Mouse (Mus musculus): ENCODE data around the gene Mcts2.
A peak's percentile ranks its signal among the peaks of the same experiment; 100 is the strongest.

Mcts2 gene

DNA sequence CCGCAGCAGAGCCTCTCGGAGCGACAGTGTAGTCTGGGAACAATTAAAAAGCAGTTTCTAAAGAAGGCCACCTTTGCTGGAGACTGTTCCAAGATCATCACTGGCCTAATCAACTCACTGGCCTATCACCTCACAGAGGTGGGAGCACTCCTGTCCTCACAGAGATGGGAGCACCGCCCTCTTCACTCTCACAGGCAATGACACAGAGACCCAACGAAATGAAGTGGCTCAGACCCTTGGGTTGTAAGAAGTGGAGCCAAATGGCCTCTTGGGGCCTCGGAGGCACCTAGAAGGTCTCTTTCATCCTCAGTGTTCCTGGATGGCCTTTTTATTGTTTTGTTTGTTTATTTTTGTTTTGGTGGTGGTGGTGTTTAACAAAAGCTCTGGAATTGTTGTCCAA, 39.4 kb downstream of the Mcts2 start:
- no peak for DNase-seq (ENCODE audit: low spot score)

DNA sequence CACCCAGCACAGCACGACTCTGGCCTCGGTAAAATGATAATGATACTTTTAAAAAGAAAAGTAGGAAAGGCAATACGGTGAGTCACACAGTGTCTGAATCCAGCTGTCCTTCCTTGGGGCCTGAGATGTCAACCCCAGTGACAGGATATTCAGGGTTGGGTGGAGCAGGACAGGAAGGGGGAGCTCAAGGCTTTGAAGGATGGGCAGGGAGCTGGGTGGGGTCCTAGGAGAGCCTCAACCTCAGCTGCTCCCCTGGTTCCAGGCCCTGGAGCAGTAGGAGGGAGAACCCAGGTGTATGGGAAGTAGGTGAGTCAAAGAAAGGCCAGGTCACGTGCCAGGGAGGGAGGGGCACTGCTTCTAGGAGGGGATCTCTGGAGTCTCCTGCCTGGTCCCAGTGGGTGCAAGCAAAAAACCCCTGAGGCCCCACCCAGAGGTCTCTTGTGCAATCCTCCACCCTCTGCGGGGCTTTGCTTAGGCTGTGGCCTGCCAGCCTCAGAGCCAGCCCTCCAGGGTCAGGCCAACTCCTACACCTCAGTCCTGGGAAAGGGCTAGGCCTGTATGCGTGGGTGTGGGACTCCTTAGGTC, 40.0 kb downstream of the Mcts2 start:
- DNase-seq (ENCODE audit: low spot score), result no peak

DNA sequence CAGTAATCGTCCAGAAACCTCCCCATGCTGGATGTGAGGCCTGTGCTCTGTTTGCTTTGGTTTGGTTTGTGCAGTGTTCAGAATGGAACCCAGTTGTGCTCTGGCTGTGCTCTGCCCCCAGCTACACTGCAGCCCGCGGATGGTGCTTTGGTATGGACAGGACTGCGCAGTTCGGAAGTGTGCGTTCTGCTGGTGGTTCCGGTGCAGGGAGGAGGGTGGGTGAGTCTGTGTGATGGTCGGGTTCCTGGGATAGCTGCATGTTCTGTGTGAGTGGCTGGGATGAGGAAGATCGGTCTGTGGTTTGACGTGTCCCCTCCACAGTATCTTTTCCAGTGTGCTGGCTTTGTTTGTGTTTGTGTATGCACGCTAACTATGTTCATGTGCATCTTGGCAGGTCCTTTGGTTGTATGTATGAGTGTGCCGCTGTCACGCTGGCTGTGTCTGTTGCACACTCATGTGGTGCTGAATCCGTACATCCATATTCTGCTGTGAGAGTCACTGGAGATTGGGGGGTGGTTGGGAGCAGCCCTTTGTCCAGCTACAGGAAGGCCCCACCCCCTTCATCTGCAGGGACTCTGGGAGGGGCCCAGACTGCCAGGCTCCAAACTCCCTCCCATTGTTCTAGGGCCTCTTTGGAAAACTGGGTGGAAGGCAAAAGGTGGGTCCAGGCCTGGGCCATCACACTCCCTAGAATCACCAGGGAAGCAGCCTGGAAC, 41.1 kb downstream of the Mcts2 start:
- DNase-seq (ENCODE audit: low spot score), result no peak

DNA sequence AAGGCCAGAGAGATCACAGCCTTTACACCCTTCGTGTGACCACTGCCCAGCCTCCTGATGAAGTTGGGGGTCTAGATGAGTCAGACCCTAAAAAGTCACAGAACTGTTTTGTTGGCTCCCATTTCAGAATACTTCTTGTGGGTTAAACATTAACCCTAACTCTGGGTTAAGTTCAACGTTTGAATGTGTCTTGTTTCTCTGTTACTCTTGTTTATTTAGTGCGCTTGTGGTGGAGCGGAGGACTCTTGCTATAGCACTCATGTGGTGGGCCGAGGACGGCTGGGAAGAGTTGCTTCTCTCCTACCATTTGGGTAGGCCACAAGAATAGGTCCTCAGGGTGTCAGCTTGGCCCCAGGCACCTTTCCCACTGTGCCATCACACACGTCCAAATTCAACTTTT, 41.8 kb downstream of the Mcts2 start:
- DNase-seq (ENCODE audit: low spot score), result no peak

DNA sequence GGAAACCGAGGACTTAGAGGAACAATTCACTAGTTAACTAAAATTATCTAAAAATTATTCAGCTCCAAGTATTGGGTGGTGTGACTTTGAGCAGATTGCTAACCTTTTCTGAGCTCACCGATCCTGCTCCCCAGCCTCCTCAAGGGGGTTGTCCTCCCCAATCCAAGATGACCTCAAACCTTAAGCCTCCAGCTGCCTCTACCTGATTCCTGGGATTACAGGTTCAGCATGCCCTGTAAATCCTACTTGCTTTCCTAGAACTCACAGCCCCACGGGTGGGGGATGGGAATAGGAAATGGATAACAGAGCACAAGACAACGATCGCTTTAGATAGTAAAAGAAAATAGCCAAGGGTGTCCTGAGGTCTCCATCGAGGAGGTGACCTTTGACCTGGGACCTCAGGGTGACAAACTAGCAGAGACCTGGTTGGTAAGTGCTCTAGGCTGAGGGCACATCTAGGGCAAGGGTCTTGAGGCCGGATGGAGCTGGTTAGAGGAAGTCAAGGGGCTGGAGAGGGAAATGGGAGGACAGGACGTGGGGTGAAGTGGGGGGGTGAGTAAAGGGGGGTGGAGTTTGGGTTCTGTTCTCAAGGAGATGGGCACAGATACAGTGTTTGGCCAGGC, 42.3 kb downstream of the Mcts2 start:
- no peak for DNase-seq (ENCODE audit: low spot score)

DNA sequence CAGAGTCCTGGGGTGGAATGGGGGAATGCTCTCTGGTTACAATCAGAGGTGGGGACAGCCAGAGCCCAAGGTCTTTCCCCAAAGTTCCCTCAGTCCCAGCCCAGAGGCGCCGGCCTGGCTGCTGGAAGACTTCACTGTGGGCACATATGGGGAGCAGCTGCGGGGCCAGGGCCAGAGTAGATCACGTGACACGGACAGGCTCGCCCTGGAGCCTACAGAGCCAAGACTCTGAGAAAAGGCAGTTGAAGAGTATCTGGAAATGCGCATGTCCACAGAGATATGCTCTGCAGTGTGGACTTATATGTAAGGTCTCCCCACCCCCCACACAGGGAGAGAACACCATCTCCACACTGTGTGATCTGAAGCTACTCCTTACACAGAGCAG, 42.8 kb downstream of the Mcts2 start:
- no peak for DNase-seq (ENCODE audit: low spot score)

DNA sequence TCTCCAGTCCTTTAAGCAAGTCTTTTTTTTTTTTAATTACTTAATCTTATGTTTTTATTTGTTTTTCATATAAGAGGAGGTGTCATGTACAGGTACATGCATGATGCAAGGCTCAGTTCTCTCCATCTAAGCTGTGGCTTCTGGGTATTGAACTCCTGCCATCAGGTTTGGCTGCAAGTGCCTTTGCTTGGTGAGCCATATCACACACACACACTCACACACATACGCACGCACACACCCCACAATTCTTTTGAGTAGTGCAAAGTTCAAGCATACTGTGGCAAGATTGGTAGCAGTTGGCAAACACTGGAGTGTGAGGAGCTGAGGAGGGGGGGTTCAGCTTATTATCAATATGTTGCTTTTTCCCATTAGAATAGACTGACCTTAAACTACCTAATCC, 46.4 kb downstream of the Mcts2 start:
- DNase-seq (ENCODE audit: low spot score), result no peak

DNA sequence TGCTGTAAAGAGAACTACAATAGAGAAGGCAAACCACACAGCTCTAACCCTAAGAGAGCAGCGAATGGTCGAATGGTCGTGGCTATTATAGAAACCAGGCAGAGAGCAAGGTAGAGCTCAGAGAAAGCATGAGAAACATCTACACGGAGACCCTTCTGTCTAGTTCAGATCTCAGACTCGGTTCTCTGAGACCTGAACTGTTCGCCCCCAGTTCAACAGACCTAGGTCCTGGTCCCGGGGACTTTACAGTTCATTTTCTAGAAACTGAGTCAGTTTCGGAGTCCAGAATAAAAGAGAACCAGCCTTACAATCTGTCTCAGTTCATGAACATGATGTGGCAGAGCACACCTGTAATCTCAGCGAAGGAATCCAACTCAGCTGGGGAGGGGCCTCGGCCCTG, 47.7 kb downstream of the Mcts2 start:
- DNase-seq (ENCODE audit: low spot score), result no peak

DNA sequence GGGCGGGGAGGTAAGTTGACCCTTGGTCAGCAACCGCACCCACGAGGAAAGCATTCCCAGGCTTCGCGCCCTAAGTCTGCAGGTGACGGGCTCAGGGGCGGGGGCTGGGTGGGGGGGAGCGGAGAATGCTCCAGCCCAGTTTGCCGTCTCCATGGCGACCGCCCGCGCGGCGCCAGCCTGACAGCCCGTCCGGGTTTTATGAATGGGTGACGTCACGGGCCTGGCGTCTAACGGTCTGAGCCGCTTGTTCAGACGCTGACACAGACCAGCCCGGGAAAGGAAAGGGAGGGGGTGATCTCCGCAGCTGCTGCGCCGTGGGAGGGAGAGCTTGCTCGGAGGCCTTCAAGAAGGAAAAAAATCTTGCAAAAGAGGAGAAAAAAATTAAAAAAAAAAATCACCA, 48.1 kb downstream of the Mcts2 start:
- peak; percentile 91 for DNase-seq (ENCODE audit: low spot score)

DNA sequence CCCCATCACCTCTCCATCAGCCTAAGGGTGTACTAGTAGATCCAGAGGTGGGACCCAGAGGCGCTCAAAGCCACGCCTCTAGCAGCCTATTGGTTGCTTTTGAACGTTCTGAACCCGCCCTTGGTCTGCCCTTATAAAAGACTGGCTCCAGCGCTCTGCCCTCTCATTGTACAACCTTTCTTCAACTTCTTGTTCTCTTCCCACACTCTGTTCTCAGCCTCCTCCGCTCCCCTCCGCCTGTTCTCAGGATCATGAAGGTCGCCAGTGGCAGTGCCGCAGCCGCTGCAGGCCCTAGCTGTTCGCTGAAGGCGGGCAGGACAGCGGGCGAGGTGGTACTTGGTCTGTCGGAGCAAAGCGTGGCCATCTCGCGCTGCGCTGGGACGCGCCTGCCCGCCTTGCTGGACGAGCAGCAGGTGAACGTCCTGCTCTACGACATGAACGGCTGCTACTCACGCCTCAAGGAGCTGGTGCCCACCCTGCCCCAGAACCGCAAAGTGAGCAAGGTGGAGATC, 49.3 kb downstream of the Mcts2 start, which contains the start of gene Id1:
Id1 (plus strand) TSS at position 162 of the 512 bp plus-strand sequence.
- DNase-seq (ENCODE audit: low spot score), result peak; percentile 67

DNA sequence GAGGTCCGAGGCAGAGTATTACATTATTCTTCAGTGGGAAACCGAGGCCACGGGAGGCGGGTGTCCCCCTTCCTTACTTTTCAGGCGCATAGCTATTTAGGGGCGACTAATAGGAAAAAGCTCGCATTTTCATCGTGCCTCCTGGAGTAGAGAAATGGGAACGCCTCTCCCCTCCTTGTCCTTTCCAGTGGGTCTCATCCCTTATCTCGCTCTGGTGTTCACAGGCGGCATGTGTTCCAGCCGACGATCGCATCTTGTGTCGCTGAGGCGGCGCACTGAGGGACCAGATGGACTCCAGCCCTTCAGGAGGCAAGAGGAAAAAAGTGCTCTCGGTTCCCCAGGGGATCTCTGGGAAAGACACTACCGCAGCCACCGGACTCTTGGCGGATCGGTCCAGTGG, 49.9 kb downstream of the Mcts2 start:
- DNase-seq (ENCODE audit: low spot score), result no peak

Data from layer of hippocampus, adult 11-12 months (tissue).